In genomic region chr16:96357903-96358302, GRCm38 (mm10) we compare ENCODE assay signal across 8 mouse cellular contexts.
DNase-seq lines count a peak whose midpoint lies in the region; ATAC-seq and TF ChIP-seq lines count a peak whose summit lies in the region.

No protein-coding gene starts in this region.

- no peak overlapping the region for H3K27ac ChIP-seq in forebrain, postnatal 0 days (ENCODE audit: low read depth, low read length)
- H3K27ac ChIP-seq in hindbrain, embryonic 13.5 days = no peak overlapping the region
- H3K27ac ChIP-seq in limb, embryonic 13.5 days = no peak overlapping the region
- no peak overlapping the region for H3K27ac ChIP-seq in midbrain, embryonic 14.5 days (replicated peaks; ENCODE audit: low read depth, low read length)

- DNase-seq in ovary, adult 18-20 months (ENCODE audit: low spot score) = peak; percentile 45
- no peak for DNase-seq in ovary, postnatal 10 days (ENCODE audit: low spot score)
- DNase-seq in cerebellum, adult 11-12 months = peak; percentile 20
- DNase-seq in forebrain, postnatal 0 days = peak; percentile 42
- peak; percentile 77 for DNase-seq in midbrain, embryonic 14.5 days
- peak; percentile 46 to 75 for DNase-seq in spleen, postnatal 4 days (ENCODE audit: low spot score in 2 of 2)

- ATAC-seq in forebrain, postnatal 0 days = peak; percentile 38
- no peak for ATAC-seq in hindbrain, embryonic 13.5 days (ENCODE audit: low FRiP score)
- no peak for ATAC-seq in limb, embryonic 13.5 days (ENCODE audit: low FRiP score, low read depth)
- ATAC-seq in midbrain, embryonic 14.5 days (ENCODE audit: low FRiP score, low TSS enrichment) = no peak; the same call in 1 of the 2 replicates

- H3K4me1 ChIP-seq in forebrain, postnatal 0 days (ENCODE audit: insufficient read depth) = no peaks in the 10 kb centered on the region
- H3K4me1 ChIP-seq in hindbrain, embryonic 13.5 days (replicated peaks) = peaks cover 12% of the 10 kb centered on the region
- H3K4me1 ChIP-seq in limb, embryonic 13.5 days = peaks cover 7% of the 10 kb centered on the region; the same call in 1 of the 2 replicates
- no peaks in the 10 kb centered on the region for H3K4me1 ChIP-seq in midbrain, embryonic 14.5 days (ENCODE audit: control insufficient read depth, insufficient read depth, low read length)

- no peaks in the 10 kb centered on the region for H3K27me3 ChIP-seq in forebrain, postnatal 0 days (ENCODE audit: insufficient read depth, low read length)
- H3K27me3 ChIP-seq in hindbrain, embryonic 13.5 days = no peaks in the 10 kb centered on the region
- H3K27me3 ChIP-seq in limb, embryonic 13.5 days = 0 out of 2 replicates have a peak, but pooled peaks cover 5% of the 10 kb centered on the region
- H3K27me3 ChIP-seq in midbrain, embryonic 14.5 days (ENCODE audit: control insufficient read depth, insufficient read depth, low read length) = no peaks in the 10 kb centered on the region

- peak; percentile 58 for TF ChIP-seq CTCF in forebrain, postnatal 0 days (IDR thresholded peaks at IDR 0.05; ENCODE audit: low read depth)

- H3K4me3 ChIP-seq in forebrain, postnatal 0 days (ENCODE audit: low read depth, low read length) = peak overlapping the region; percentile 21
- 0 out of 2 replicates have a peak overlapping the region, but pooled peaks have one; percentile 11 for H3K4me3 ChIP-seq in hindbrain, embryonic 13.5 days
- peak overlapping the region; percentile 35 for H3K4me3 ChIP-seq in limb, embryonic 13.5 days
- no peak overlapping the region for H3K4me3 ChIP-seq in midbrain, embryonic 14.5 days (replicated peaks; ENCODE audit: low read depth, low read length)

- no peaks in the 10 kb centered on the region for H3K9me3 ChIP-seq in forebrain, postnatal 0 days (ENCODE audit: low read length)
- H3K9me3 ChIP-seq in hindbrain, embryonic 13.5 days = no peaks in the 10 kb centered on the region
- no peaks in the 10 kb centered on the region for H3K9me3 ChIP-seq in limb, embryonic 13.5 days
- H3K9me3 ChIP-seq in midbrain, embryonic 14.5 days (ENCODE audit: control insufficient read depth, low read length) = no peaks in the 10 kb centered on the region

- H3K4me2 ChIP-seq in forebrain, postnatal 0 days (ENCODE audit: low read depth) = peak overlapping the region; percentile 22; the same call in 1 of the 2 replicates
- H3K4me2 ChIP-seq in hindbrain, embryonic 13.5 days = peak overlapping the region; percentile 38
- peak overlapping the region; percentile 59 for H3K4me2 ChIP-seq in limb, embryonic 13.5 days (replicated peaks)
- peak overlapping the region; percentile 27 for H3K4me2 ChIP-seq in midbrain, embryonic 14.5 days (ENCODE audit: low read length)

- H3K36me3 ChIP-seq in forebrain, postnatal 0 days (ENCODE audit: insufficient read depth) = no peaks in the 10 kb centered on the region
- H3K36me3 ChIP-seq in hindbrain, embryonic 13.5 days = no peaks in the 10 kb centered on the region
- no peaks in the 10 kb centered on the region for H3K36me3 ChIP-seq in limb, embryonic 13.5 days
- no peaks in the 10 kb centered on the region for H3K36me3 ChIP-seq in midbrain, embryonic 14.5 days (ENCODE audit: control insufficient read depth, insufficient read depth, low read length)

- whole genome bisulfite sequencing in forebrain, postnatal 0 days = 11% methylated on average over 10 of the region's 10 CpGs
- WGBS in hindbrain, embryonic 13.5 days = 16% methylated on average over 10 of the region's 10 CpGs
- 8% methylated on average over 10 of the region's 10 CpGs for WGBS in limb, embryonic 13.5 days
- WGBS in midbrain, embryonic 14.5 days = 8% methylated on average over 10 of the region's 10 CpGs

- no peak overlapping the region for H3K9ac ChIP-seq in forebrain, postnatal 0 days
- no peak overlapping the region for H3K9ac ChIP-seq in hindbrain, embryonic 13.5 days
- no peak overlapping the region for H3K9ac ChIP-seq in limb, embryonic 13.5 days
- H3K9ac ChIP-seq in midbrain, embryonic 14.5 days (replicated peaks; ENCODE audit: low read length) = no peak overlapping the region
